Mouse (Mus musculus): ENCODE results near the gene Vwa3b.

DNA sequence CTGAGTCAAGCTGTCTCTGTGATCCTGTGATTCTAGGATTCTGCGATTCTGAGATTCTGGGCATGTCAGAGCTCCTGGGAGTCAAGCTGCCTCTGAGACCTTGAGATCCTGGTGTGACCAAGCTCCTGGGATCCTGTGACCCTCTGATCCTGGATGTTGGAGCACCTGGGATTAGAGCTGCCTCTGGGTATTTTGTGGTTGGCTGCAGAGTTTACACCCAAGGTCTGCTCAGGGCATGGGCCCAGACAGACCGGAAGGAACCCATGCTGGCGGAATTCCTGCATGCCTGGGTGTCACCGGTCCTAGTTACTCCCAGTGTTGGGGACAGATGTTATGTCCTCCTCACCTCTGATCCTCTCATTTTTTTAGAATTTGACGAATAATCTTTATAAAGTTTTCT lies 32.1 kb upstream of the Vwa3b start:
- TF ChIP-seq CTCF (IDR thresholded peaks at IDR 0.05; ENCODE audit: low read depth, low read length), result no peak
- TF ChIP-seq POLR2A (IDR thresholded peaks at IDR 0.05; ENCODE audit: insufficient read depth, low read length), result no peak
- no peak for TF ChIP-seq EP300 (IDR thresholded peaks at IDR 0.05; ENCODE audit: insufficient read depth, low read depth, low read length)
